Mouse (Mus musculus) spleen, adult 2 months (tissue): ENCODE data around the gene Efcab14.

Source experiments
- CTCF ChIP-seq: fragments of 200-500 bp; IDR thresholded peaks from 2 replicates; pipeline ENCODE4 v1.5.1; 2011; ENCODE audit warnings: mild to moderate bottlenecking, inconsistent platforms; ENCODE audit not compliant: insufficient read depth, insufficient read length, insufficient replicate concordance; ENCODE audit errors: extremely low read depth
- POLR2A ChIP-seq: fragments of 200-500 bp; IDR thresholded peaks from 2 replicates; pipeline ENCODE4 v1.6.1; 2011; ENCODE audit warnings: low read depth, low read length, inconsistent platforms

- TF ChIP-seq CTCF: no peak
- TF ChIP-seq POLR2A: no peak
Observed at GRCm38 (mm10) chr4:115821928-115822327, 84.4 kb downstream of the Efcab14 start.
